Mouse (Mus musculus): ENCODE measurements around the gene Nadk. TPM values are rescaled to one million over a fixed set of nuclear protein-coding genes. Genes with fewer than 3 reads are reported as not detected.

The Nadk gene
- polyA plus RNA-seq, 1 experiment = 83.0 TPM

GRCm38 (mm10) chr4:155598536-155598935 lies 36.4 kb downstream of the Nadk start:
- Histone ChIP-seq H3ac (ENCODE audit: control insufficient read depth, insufficient read length) (no peak overlapping the region), H3K4me3 (no peak overlapping the region), H3K79me2 (ENCODE audit: control insufficient read depth, insufficient read depth) (peaks cover 17% of the 10 kb centered on the region), H3K4me2 (ENCODE audit: low read depth) (no peak overlapping the region), H3K27me3 (ENCODE audit: control insufficient read depth, insufficient read depth, insufficient read length) (no peaks in the 10 kb centered on the region), H3K36me3 (ENCODE audit: control insufficient read depth, insufficient read depth) (no peaks in the 10 kb centered on the region)
- TF ChIP-seq USF1 (IDR thresholded peaks at IDR 0.05; ENCODE audit: low read depth) (no peak), REST (IDR thresholded peaks at IDR 0.05; ENCODE audit: insufficient read depth, insufficient read length) (no peak), TCF12 (IDR thresholded peaks at IDR 0.05; ENCODE audit: insufficient read depth, poor library complexity, severe bottlenecking) (no peak), TCF3 (IDR thresholded peaks at IDR 0.05; ENCODE audit: insufficient read length, low read depth) (no peak), POLR2A (IDR thresholded peaks at IDR 0.05; ENCODE audit: insufficient read length, low read depth) (no peak), MYOG (IDR thresholded peaks at IDR 0.05; ENCODE audit: control insufficient read depth in 1 of 3, insufficient read depth in 1 of 3, insufficient read length in 2 of 3, low read depth in 2 of 3) (no peak), SRF (IDR thresholded peaks at IDR 0.05; ENCODE audit: control insufficient read depth, insufficient read length, low read depth) (no peak), MAX (IDR thresholded peaks at IDR 0.05; ENCODE audit: low read depth) (no peak), CEBPB (IDR thresholded peaks at IDR 0.05; ENCODE audit: insufficient read depth, poor library complexity, severe bottlenecking) (no peak), E2F4 (IDR thresholded peaks at IDR 0.05; ENCODE audit: insufficient read depth) (no peak), POLR2AphosphoS2 (IDR thresholded peaks at IDR 0.05; ENCODE audit: insufficient read length, low read depth) (no peak), MYOD1 (IDR thresholded peaks at IDR 0.05; ENCODE audit: control insufficient read depth in 1 of 3, insufficient read length in 2 of 3, low read depth in 2 of 3) (no peak)

- no peak overlapping the region for H3ac ChIP-seq (ENCODE audit: control insufficient read depth, insufficient read length)
- no peaks in the 10 kb centered on the region for H3K27me3 ChIP-seq (ENCODE audit: control insufficient read depth, insufficient read depth, insufficient read length)
- H3K36me3 ChIP-seq (ENCODE audit: control insufficient read depth, insufficient read depth) = peaks cover 4% of the 10 kb centered on the region
- peaks cover 27% of the 10 kb centered on the region for H3K79me2 ChIP-seq (ENCODE audit: control insufficient read depth, insufficient read depth)
- peak overlapping the region; percentile 85 for H3K4me2 ChIP-seq (ENCODE audit: low read depth)
- TF ChIP-seq POLR2AphosphoS2 (IDR thresholded peaks at IDR 0.05; ENCODE audit: insufficient read length, low read depth) (no peak), USF1 (IDR thresholded peaks at IDR 0.05; ENCODE audit: low read depth) (no peak), MYOG (IDR thresholded peaks at IDR 0.05; ENCODE audit: control insufficient read depth in 1 of 3, insufficient read depth in 1 of 3, insufficient read length in 2 of 3, low read depth in 2 of 3) (no peak), MAX (IDR thresholded peaks at IDR 0.05; ENCODE audit: low read depth) (no peak), TCF12 (IDR thresholded peaks at IDR 0.05; ENCODE audit: insufficient read depth, poor library complexity, severe bottlenecking) (no peak), MYOD1 (IDR thresholded peaks at IDR 0.05; ENCODE audit: control insufficient read depth in 1 of 3, insufficient read length in 2 of 3, low read depth in 2 of 3) (no peak), CEBPB (IDR thresholded peaks at IDR 0.05; ENCODE audit: insufficient read depth, poor library complexity, severe bottlenecking) (no peak), TCF3 (IDR thresholded peaks at IDR 0.05; ENCODE audit: insufficient read length, low read depth) (no peak), SRF (IDR thresholded peaks at IDR 0.05; ENCODE audit: control insufficient read depth, insufficient read length, low read depth) (no peak), POLR2A (IDR thresholded peaks at IDR 0.05; ENCODE audit: insufficient read length, low read depth) (no peak)
- H3K4me3 ChIP-seq = peak overlapping the region; percentile 67
These were observed 38.0 kb downstream of the Nadk start for GRCm38 (mm10) chr4:155599901-155600825.

- Histone ChIP-seq H3ac (ENCODE audit: control insufficient read depth, insufficient read length) (peak within 1 kb of the TSS; percentile 88), H3K79me2 (ENCODE audit: control insufficient read depth, insufficient read depth) (peaks cover 38% of the 10 kb centered on the region), H3K27me3 (ENCODE audit: control insufficient read depth, insufficient read depth, insufficient read length) (no peaks in the 10 kb centered on the region), H3K4me2 (ENCODE audit: low read depth) (peak within 1 kb of the TSS; percentile 85), H3K36me3 (ENCODE audit: control insufficient read depth, insufficient read depth) (peaks cover 11% of the 10 kb centered on the region), H3K4me3 (peak within 1 kb of the TSS; percentile 67)
- TF ChIP-seq POLR2A (IDR thresholded peaks at IDR 0.05; ENCODE audit: insufficient read length, low read depth) (peak; percentile 86), USF1 (IDR thresholded peaks at IDR 0.05; ENCODE audit: low read depth) (no peak), POLR2AphosphoS2 (IDR thresholded peaks at IDR 0.05; ENCODE audit: insufficient read length, low read depth) (peak; percentile 95), MYOG (IDR thresholded peaks at IDR 0.05; ENCODE audit: control insufficient read depth in 1 of 3, insufficient read depth in 1 of 3, insufficient read length in 2 of 3, low read depth in 2 of 3) (peak in 1 of 3 experiments; percentile 17), CEBPB (IDR thresholded peaks at IDR 0.05; ENCODE audit: insufficient read depth, poor library complexity, severe bottlenecking) (no peak), MAX (IDR thresholded peaks at IDR 0.05; ENCODE audit: low read depth) (peak; percentile 38), TCF3 (IDR thresholded peaks at IDR 0.05; ENCODE audit: insufficient read length, low read depth) (no peak), MYOD1 (IDR thresholded peaks at IDR 0.05; ENCODE audit: control insufficient read depth in 1 of 3, insufficient read length in 2 of 3, low read depth in 2 of 3) (no peak), E2F4 (IDR thresholded peaks at IDR 0.05; ENCODE audit: insufficient read depth) (peak; percentile 8), SRF (IDR thresholded peaks at IDR 0.05; ENCODE audit: control insufficient read depth, insufficient read length, low read depth) (no peak)
These were observed 39.2 kb downstream of the Nadk start, which contains the start of gene Slc35e2 for GRCm38 (mm10) chr4:155601091-155601996. Slc35e2 (plus strand) TSS chr4:155601416.

- TF ChIP-seq MYOD1 (IDR thresholded peaks at IDR 0.05; ENCODE audit: control insufficient read depth in 1 of 3, insufficient read length in 2 of 3, low read depth in 2 of 3) = peak in 2 of 3 experiments; percentile 82 to 87
- peak in 2 of 3 experiments; percentile 25 to 49 for TF ChIP-seq MYOG (IDR thresholded peaks at IDR 0.05; ENCODE audit: control insufficient read depth in 1 of 3, insufficient read depth in 1 of 3, insufficient read length in 2 of 3, low read depth in 2 of 3)
- TF ChIP-seq POLR2A (IDR thresholded peaks at IDR 0.05; ENCODE audit: insufficient read length, low read depth) = no peak
These were observed 39.8 kb downstream of the Nadk start for GRCm38 (mm10) chr4:155601997-155602456.

More at GRCm38 (mm10) chr4:155601997-155602456, 39.8 kb downstream of the Nadk start:
- Histone ChIP-seq H3K27me3 (ENCODE audit: control insufficient read depth, insufficient read depth, insufficient read length) (no peaks in the 10 kb centered on the region), H3K4me3 (peak overlapping the region; percentile 67), H3ac (ENCODE audit: control insufficient read depth, insufficient read length) (peak overlapping the region; percentile 88), H3K79me2 (ENCODE audit: control insufficient read depth, insufficient read depth) (peaks cover 43% of the 10 kb centered on the region), H3K4me2 (ENCODE audit: low read depth) (peak overlapping the region; percentile 77), H3K36me3 (ENCODE audit: control insufficient read depth, insufficient read depth) (peaks cover 12% of the 10 kb centered on the region)
